Mouse (Mus musculus) embryo, embryonic 11 days (tissue): ENCODE measurements around the gene Sf3a2.
"Not testable (repeated sequence)": the region's sequence is repeated elsewhere in the genome, so short reads cannot be mapped to it uniquely, and the experiment has no call there.

Experiments
- DNase-seq: peaks from one replicate; pipeline ENCODE4 v3.0.0-alpha.2; 2015

The Sf3a2 gene

DNA sequence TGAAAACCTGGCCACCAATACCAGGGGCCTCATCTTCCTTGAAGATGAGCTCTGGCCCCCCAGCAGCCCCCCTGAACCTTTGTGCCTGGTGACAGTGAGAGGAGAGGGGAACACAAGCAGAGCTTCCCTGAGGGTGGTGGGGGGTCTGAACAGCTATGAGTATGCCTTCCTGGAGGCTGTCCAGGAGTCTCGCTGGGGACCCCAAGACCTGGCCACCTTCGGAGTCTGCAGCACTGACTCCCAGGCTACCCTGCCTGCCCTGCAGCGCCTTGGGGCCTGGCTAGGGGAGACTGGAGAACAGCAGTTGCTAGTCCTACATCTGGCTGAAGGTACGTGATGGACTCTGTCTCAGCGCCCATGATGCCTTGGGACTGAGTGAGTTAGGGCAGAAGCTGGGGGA, 7.3 kb downstream of the Sf3a2 start:
- DNase-seq, result no peak

DNA sequence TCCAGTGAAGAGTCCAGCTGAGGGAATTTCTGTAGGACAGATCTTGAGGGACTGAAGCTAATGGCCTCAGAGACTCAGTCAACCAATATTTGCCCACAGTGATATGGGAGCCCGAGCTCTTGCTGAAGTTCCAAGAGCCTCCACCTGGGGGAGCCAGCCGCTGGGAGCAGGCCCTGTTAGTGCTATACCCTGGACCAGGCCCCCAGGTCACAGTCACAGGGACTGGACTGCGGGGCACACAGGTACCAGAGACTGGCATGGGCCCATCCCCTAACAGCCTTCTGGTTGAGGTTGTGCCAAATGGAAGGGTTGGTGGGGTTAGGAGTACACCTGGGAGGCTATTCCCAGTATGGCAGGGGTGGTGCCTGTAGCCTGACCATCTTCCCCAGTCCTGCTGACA, 7.9 kb downstream of the Sf3a2 start:
- peak; percentile 79 for DNase-seq

DNA sequence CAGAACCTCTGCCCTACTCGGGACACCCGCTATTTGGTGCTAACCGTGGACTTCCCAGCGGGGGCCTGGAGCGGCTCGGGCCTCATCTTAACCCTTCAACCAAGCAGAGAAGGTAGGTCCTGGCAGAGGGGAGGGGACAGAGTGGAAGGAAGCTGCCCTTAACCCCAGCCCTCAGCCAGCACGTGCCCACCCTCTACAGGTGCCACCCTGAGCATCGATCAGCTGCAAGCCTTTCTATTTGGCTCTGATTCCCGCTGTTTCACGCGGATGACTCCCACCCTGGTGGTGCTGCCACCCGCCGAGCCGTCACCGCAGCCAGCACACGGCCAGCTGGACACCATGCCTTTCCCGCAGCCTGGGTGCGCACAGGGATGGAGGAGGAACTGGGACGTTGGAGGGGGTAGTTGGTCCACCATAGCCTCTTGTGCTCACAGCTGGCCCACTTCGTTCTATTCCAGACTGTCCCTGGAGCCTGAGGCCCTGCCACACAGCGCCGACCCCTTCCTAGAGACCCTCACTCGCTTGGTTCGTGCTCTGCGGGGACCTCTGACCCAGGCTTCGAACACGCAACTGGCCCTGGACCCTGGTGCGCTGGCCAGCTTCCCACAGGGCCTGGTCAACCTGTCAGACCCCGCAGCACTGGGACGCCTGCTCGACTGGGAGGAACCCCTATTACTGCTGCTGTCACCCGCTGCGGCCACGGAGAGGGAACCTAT, 8.5 kb downstream of the Sf3a2 start:
- no peak for DNase-seq

DNA sequence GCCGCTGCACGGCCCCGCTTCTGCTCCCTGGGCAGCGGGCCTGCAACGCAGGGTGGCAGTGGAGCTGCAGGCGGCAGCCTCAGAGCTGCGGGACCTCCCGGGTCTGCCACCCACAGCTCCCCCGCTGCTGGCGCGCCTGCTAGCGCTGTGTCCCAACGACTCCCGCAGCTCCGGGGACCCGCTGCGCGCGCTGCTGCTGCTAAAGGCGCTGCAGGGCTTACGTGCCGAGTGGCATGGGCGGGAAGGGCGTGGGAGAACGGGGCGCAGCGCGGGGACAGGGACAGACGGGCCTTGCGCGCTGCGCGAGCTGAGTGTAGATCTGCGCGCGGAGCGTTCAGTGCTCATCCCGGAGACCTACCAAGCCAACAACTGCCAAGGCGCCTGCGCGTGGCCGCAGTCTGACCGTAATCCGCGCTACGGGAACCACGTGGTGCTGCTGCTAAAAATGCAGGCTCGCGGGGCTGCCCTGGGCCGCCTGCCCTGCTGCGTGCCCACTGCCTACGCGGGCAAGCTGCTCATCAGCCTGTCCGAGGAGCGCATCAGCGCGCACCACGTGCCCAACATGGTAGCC, 9.1 kb downstream of the Sf3a2 start:
- DNase-seq, result peak; percentile 88

DNA sequence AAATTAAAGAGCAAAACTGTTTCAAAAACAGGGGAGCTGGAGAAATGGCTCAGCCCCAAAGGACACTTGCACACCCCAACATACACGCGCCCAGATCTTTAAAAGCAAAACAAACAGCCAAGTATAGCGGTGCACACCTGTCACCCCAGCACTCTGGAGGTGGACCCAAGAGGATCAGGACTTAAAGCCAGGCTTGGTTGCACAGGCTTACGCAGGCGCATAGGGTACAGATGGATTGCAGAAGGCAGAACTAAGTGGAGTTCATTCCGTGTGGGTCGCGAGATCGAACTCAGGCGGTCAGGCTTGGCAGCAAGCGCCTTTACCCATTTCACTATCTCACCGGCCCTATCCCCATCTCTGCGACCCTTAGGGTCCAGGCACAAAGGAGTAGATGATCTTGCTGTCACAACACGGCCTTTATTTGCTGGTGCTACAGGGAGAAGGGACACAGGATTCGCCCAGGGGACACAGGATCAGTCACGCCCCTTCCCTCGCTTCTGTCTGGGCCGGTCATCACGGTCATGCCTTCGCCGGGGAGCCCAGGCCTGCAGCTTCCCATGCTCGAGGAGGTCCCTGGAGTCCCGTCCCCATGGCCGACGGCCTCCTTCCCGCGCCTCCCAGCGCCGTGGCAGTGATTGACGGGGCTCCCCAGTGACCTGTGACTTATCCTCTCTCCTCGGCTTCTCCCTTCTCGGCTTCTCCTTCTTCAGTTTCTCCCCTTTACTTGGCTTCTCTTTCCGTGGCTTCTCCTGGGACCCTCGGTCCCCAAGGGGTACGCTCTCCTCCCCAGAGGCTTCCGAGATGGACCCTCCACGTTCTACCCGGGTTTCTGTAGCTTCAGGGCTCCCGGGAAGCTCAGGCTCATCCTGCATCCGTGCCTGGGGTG, 10.3 kb downstream of the Sf3a2 start:
- peak; percentile 44 for DNase-seq

DNA sequence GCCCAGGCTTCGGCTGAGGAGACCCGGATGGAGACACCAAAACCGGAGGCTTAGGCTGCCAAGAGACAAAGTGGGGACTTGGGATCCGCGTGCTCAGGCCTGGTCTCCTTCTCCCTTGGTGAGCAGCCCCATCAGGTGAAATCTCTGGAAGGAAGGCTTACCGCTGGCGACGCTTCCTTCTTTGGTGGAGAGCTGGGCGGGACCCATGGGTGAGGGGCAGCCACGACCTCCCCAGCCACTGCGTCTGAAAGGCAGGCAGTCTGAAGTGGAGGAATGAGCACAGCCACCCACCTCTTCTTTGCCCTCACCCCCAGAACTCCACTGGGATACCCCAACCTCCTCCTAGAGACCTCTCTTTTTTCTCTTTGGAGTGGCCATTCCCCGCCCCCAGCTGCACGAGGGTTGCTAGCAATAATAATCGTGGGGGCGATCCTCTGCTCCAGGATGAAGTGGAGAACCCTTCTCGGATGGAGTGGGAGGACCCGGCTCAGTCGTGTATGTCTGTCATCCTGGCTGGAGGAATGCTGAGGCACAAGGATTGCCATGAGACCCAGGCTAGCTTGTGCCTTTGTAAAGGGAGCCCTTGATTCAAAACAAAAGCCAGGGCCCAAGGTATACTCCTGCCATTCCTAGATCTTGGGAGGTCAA, 11.1 kb downstream of the Sf3a2 start:
- peak; percentile 41 for DNase-seq

DNA sequence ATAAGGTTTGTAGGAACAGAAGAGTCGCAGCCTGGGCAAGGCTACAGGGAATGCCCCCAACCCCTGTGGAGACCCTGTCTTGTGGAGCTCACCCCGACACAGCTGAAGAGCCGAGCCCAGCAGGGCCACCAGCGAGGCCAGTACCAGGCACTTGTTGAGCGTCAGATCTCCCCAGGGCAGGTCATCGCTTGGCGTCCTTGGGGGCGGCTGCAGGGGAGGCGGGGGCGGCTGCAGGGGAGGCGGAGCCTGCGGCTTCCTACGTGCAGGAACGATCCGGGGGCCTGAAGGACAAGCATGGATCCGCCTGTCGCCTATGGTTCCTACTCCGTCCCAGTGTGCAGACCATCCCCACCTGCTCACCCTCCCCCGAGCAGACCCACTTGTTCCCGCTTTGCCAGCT, 12.1 kb downstream of the Sf3a2 start:
- no peak for DNase-seq

DNA sequence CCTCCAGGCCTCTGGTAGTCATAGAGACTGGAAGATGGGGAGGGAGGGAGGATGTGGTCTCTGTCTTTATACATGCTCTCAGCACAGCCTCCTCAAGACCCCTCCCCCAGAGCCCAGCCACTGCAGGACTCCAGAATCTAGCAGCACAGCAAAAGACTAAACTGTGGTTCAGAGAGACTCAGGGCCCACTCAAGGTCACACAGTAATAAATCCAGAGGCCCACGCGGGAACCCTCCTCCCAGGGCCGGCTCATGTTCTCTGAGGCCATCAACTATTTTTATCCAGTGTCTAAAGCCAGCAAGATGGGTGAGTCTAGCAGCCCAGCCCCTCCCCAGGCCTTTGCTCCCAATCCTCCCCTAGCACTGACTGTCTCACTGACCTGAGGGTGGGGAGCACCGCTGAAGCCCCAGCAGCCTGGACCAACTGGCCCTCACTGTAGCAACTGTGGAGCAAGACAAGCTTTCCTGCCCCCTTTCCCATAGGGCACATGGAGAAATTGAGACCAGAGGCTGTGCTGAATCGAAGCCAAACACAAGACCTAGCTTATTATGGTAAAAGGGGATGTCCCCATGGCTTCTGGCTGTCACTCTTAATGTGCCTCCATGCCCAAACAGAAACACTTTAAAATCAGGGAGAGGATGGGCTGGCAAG, 14.5 kb downstream of the Sf3a2 start:
- DNase-seq, result no peak

DNA sequence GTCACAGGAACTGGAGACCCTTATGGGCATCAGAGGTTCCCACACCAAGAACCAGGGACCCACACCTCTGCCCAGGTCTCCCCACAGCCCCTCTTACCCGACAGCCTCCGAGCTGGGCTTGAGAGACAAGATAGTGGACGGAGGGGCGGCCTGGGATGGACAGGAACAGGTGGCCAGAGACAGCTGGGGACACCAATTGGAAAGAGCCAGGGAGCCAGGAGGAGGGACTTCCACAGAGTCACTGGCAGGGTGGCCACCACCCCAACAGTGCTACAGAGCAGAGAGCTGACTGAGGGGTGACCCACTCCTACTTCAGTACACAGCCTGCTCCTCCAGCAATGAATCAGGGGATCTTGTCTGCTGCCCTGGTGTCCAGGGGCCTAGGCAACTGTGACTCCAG, 15.4 kb downstream of the Sf3a2 start, which contains the start of gene Jsrp1:
Jsrp1 (minus strand) TSS at position 133 of the 400 bp plus-strand sequence.
- DNase-seq, result no peak

DNA sequence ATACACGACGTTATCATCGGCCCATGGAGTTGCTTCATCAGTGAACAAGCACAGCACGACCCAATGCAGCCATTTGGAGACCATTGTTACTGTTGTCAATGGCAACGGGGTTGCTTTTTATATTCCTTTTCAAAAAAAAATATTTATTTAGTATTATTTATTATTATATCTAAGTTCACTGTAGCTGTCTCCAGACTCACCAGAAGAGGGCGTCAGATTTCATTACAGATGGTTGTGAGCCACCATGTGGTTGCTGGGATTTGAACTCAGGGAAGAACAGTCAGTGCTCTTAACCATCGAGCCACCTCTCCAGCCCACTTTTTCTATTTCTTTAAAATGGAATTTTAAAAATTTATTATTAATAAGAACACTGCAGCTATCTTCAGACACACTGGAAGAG, 16.8 kb downstream of the Sf3a2 start:
- no peak for DNase-seq

DNA sequence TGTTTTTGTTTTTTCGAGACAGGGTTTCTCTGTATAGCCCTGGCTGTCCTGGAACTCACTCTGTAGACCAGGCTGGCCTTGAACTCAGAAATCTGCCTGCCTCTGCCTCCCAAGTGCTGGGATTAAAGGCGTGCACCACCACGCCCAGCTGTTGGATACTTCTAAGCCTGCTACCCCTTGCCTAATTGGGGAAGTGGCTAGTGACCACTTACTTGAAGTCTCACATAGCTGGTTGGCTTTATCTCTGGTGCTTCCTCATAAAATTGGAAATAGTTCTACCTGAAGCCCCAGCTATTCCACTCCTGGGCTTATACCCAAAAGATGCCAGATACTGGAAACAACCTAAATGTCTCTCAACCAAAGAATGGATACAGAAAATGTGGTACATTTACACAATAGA, 18.3 kb downstream of the Sf3a2 start:
- not testable (repeated sequence) for DNase-seq

DNA sequence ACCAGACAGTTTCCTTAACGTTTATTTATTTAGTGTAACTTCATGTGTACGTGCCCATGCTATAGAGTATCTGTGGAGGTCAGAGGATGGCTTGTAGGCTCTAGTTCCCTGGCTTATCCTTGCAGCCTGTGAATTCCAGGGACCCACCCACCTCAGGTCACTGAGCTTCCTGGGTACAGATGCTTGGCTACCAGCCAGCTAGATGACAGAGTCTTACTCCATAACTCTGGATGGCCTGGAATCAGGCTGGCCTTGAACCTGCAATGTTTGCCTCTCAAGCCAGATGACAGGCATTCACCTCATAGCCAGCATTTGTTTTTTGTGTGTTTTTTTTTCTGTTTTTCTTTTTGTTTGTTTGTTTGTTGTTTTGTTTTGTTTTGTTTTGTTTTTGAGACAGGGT, 19.2 kb downstream of the Sf3a2 start:
- DNase-seq, result no peak

DNA sequence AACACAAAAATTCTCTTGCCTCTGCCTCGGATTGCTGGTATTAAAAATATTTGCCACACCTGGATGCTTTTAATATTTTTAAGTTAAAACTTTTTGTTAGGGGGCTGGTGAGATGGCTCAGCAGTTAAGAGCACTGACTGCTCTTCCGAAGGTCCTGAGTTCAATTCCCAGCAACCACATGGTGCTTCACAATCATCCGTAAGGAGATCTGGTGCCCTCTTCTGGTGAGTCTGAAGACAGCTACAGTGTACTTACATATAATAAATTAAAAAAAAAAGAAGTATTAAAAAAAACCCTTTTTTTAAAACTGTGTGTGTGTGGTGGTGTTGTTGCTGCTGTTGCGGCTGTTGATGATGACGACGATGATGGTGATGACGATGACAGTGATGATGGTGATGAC, 20.0 kb downstream of the Sf3a2 start:
- DNase-seq, result not testable (repeated sequence)

DNA sequence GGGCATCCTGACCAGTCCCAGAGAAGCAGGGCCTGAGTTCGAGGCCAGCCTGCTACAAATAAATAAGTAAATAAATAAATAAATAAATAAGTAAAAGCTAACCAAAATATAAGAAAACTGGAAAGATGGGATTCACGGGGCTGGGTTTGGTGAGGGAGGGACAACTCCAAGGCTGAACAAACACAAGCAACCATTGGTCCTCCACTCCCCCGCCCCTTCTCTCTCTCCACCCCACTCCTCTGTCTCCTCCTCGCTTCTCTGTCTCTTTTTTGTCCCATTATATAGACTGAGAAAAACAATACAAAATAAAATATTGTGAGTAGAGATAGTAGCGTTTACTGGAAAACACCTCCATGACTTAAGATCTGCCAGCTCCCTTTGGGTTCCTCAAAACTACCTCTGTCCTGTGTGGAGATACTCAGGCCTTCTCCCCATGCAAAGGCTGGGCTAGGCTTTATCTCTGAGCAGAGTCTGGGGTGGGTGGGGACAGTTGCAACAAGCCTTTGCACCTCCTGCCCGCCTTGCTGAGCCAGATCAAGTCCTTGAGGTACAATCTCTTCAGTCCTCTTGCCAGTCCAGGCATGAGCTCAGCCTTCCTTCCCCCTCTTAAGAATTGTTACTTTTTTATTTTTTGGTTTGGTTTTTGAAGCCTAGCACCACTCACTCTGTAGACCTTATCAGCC, 20.7 kb downstream of the Sf3a2 start:
- no peak for DNase-seq

DNA sequence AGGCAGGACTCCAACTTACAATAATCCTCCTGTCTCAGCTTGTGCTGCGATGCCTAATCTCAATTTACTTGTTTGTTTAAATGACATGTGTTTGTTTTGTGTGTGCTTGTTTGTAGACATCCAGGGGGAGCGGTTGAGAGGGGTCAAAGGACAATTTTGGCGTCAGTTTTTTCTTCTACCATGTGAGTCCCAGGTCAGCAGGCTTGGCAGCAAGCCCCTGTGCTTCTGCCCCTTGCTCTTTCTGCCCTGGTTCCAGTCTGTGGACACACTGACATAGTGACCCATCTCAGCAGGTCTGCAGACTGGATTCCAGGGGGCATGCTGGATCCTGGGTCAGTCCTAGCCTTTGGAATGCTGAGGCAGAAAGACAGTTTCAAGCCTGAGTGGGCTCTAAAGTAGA, 21.4 kb downstream of the Sf3a2 start:
- DNase-seq, result no peak

DNA sequence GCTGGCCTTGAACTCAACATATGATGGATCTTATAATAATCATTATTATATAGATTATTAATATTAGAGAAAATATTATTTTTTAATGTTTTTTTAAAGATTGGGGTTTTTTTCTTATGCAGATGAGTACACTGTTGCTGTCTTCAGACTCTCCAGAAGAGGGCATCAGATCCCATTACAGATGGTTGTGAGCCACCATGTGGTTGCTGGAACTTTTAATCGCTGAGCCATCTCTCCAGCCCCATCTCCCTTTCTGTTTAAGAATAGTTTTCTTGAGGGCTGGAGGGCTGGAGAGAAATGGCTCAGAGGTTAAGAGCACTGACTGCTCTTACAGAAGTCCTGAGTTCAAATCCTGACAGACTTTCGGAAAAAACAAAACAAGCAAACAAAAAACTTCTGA, 24.0 kb downstream of the Sf3a2 start:
- peak; percentile 47 for DNase-seq

DNA sequence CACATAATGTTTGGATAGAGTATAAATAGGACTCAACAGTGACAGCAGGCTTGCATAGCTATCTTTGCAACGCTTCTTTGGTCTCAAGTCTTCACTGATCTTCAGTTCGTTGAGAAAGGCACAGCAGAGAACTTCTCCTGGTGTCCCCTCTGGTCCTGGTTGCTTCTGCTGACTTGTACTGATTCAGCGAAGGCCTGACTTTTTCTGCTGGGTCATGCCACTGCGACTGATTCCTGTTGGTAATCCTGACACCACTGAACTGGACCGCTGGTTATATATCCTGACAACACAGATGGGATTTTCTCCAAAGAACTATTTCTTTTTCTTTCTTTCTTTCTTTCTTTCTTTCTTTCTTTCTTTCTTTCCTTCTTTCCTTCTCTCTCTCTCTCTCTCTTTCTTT, 24.5 kb downstream of the Sf3a2 start:
- DNase-seq, result no peak

DNA sequence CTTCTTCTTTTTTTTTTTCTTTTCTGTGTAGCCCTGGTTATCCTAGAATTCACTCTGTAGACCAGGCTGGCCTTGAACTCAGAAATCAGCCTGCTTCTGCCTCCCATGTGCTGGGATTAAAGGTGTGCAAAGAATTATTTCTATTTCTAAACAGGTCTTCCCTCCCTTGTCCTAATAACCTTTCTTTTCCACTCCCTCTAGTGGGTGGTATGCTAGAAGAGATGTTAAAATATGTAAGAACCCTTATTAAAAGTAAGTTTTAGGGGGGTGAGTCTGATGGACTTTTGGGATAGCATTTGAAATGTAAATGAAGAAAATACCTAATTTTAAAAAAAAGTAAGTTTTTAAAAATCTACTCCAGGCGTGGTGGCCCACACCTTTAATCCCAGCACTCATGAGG, 25.3 kb downstream of the Sf3a2 start:
- DNase-seq, result no peak

DNA sequence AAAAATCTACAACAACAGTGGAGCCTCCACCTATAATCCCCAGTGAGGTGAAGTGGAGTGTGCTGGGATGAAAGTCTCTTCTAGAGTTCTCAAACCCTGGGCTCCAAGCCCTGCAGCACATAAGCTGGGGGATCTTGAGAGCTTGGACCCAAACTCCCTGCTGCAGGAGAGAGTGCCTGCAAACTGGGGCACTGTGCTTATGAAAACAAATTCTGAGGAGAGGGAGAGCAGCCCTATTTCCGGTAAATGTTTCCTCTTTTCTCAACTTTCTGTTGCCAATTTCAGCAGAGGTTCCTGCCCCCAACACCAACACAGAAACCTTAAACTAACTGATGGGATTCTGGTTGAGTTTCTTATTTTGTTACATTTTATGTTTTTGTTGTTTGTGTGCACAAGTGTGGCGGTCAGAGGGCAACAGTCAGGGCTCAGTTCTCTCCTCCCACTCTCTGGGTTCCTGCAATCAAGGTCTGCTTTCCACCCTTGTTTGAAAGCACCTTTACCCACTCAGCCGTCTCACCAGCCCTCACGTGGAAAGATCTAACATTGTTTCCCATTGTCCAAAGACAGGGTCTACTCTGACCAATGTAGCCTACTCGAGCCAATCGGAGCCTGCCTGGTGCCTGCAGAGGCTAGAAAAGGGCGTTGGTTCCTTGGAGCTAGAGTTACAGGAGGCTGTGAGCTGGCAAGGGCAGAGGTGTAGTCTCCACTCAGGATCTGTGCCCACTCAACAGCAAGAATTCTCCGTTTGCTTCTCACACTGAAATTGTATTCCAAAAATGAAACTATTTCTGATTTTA, 26.0 kb downstream of the Sf3a2 start:
- no peak for DNase-seq

DNA sequence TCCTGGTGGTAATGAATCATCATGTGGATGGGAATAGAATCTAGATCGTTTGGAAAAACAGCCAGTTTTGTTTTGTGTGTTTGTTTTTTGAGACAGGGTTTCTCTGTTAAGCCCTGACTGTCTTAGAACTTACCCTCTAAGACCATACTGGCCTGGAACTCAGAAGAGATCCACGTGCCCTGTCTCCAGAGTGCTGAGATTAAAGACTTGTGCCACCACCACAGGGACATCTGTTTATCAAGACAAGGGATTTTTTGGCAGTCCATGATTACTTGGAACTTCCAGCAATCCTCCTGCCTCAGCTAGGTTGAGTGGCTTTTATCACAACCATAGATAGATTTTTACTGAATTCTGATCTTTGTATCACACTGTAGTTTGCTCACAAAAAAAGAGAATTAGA, 26.8 kb downstream of the Sf3a2 start:
- no peak for DNase-seq
